Mouse (Mus musculus) neural tube, embryonic 12.5 days (tissue): ENCODE results near the gene Mlh1. TPM values are rescaled to one million over a fixed set of nuclear protein-coding genes. Genes with fewer than 3 reads are reported as not detected.

Experiments
- ATAC-seq: fragments of 200-750 bp; cut with Nextera tagmentation; 2 replicates; pipeline ENCODE4 v1.8.0; 2017; ENCODE audit warnings: low read depth, mild to moderate bottlenecking, moderate TSS enrichment, moderate library complexity; ENCODE audit not compliant: low FRiP score
- H3K27ac ChIP-seq: fragments of 300-500 bp; sonication (generic); 2 replicates; pipeline ENCODE4 v1.5.1; 2016
- H3K27me3 ChIP-seq: fragments of 300-500 bp; sonication (generic); replicated peaks from 2 replicates; pipeline ENCODE4 v1.6.1; 2016; ENCODE audit warnings: mild to moderate bottlenecking
- H3K36me3 ChIP-seq: fragments of 300-500 bp; sonication (generic); 2 replicates; pipeline ENCODE4 v1.6.1; 2016; ENCODE audit warnings: mild to moderate bottlenecking
- H3K4me1 ChIP-seq: fragments of 300-500 bp; sonication (generic); 2 replicates; pipeline ENCODE4 v1.6.1; 2016
- H3K4me2 ChIP-seq: fragments of 300-500 bp; sonication (generic); replicated peaks from 2 replicates; pipeline ENCODE4 v1.6.1; 2016; ENCODE audit warnings: mild to moderate bottlenecking
- H3K4me3 ChIP-seq: fragments of 300-500 bp; sonication (generic); 2 replicates; pipeline ENCODE4 v1.5.1; 2016
- H3K9ac ChIP-seq: fragments of 300-500 bp; sonication (generic); 2 replicates; pipeline ENCODE4 v1.6.1; 2016; ENCODE audit warnings: mild to moderate bottlenecking
- H3K9me3 ChIP-seq: fragments of 300-500 bp; sonication (generic); 2 replicates; pipeline ENCODE4 v1.6.1; 2016; ENCODE audit warnings: mild to moderate bottlenecking
- WGBS: fragments of 180-500 bp; shearing (Covaris S2); methylation state at CpG from one replicate; pipeline ENCODE4 v1.1.7; 2016; 5-methylcytosine and 5-hydroxymethylcytosine counted together
- polyA plus RNA-seq: library from polyadenylated mRNA; unstranded; fragments of >200 nt; fragmentation: Nextera tagmentation; extraction: Ambion mirVana; gene quantifications from 2 replicates; pipeline ENCODE4 v1.2.1, GENCODE M21; 2016

Mlh1 gene
- polyA plus RNA-seq, 1 experiment from 2014 or later, result 39.9 TPM

- H3K4me3 ChIP-seq, result no peak overlapping the region
- H3K9me3 ChIP-seq, result no peaks in the 10 kb centered on the region
- no peak overlapping the region for H3K27ac ChIP-seq
- H3K36me3 ChIP-seq, result peaks cover 19% of the 10 kb centered on the region; the same call in 1 of the 2 replicates
- ATAC-seq, result no peak
- no peak overlapping the region for H3K9ac ChIP-seq
- no peaks in the 10 kb centered on the region for H3K4me1 ChIP-seq
- WGBS, result 98% methylated on average over 3 of the region's 3 CpGs
- H3K27me3 ChIP-seq, result no peaks in the 10 kb centered on the region
- no peak overlapping the region for H3K4me2 ChIP-seq
Measured at GRCm38 (mm10) chr9:111208185-111208584, 63.4 kb downstream of the Mlh1 start.

- ATAC-seq, result no peak
- Histone ChIP-seq H3K9me3 (no peaks in the 10 kb centered on the region), H3K4me1 (no peaks in the 10 kb centered on the region), H3K27ac (no peak overlapping the region), H3K27me3 (no peaks in the 10 kb centered on the region), H3K4me2 (no peak overlapping the region), H3K4me3 (no peak overlapping the region), H3K9ac (no peak overlapping the region), H3K36me3 (peaks cover 19% of the 10 kb centered on the region; the same call in 1 of the 2 replicates)
- WGBS, result 64% methylated on average over 3 of the region's 3 CpGs
Measured at GRCm38 (mm10) chr9:111207683-111208082, 63.9 kb downstream of the Mlh1 start.

GRCm38 (mm10) chr9:111204601-111205375 lies 66.8 kb downstream of the Mlh1 start:
- Histone ChIP-seq H3K9me3 (no peaks in the 10 kb centered on the region), H3K4me2 (no peak overlapping the region), H3K9ac (no peak overlapping the region), H3K27me3 (no peaks in the 10 kb centered on the region), H3K4me3 (no peak overlapping the region), H3K36me3 (peaks cover 16% of the 10 kb centered on the region), H3K27ac (no peak overlapping the region), H3K4me1 (no peaks in the 10 kb centered on the region)
- WGBS, result 72% methylated on average over 9 of the region's 9 CpGs
- no peak for ATAC-seq

- Histone ChIP-seq H3K27me3 (no peaks in the 10 kb centered on the region), H3K36me3 (peaks cover 4% of the 10 kb centered on the region), H3K4me2 (no peak overlapping the region), H3K9ac (no peak overlapping the region), H3K4me1 (no peaks in the 10 kb centered on the region), H3K9me3 (no peaks in the 10 kb centered on the region), H3K4me3 (no peak overlapping the region), H3K27ac (no peak overlapping the region)
- no peak for ATAC-seq
Measured at GRCm38 (mm10) chr9:111200208-111200607, 71.4 kb downstream of the Mlh1 start.

GRCm38 (mm10) chr9:111198332-111198731 lies 73.3 kb downstream of the Mlh1 start:
- Histone ChIP-seq H3K4me3 (no peak overlapping the region), H3K9ac (no peak overlapping the region), H3K4me2 (no peak overlapping the region), H3K36me3 (no peaks in the 10 kb centered on the region; the same call in none of the 2 replicates), H3K27me3 (no peaks in the 10 kb centered on the region), H3K4me1 (no peaks in the 10 kb centered on the region), H3K9me3 (no peaks in the 10 kb centered on the region), H3K27ac (no peak overlapping the region)
- ATAC-seq, result no peak
- WGBS, result 89% methylated on average over 1 of the region's 1 CpGs

- Histone ChIP-seq H3K27me3 (no peaks in the 10 kb centered on the region), H3K4me2 (no peak overlapping the region), H3K4me1 (no peaks in the 10 kb centered on the region), H3K9ac (no peak overlapping the region), H3K9me3 (no peaks in the 10 kb centered on the region), H3K36me3 (no peaks in the 10 kb centered on the region; the same call in none of the 2 replicates), H3K4me3 (no peak overlapping the region), H3K27ac (no peak overlapping the region)
- ATAC-seq, result no peak
- WGBS, result 97% methylated on average over 4 of the region's 4 CpGs
Measured at GRCm38 (mm10) chr9:111197712-111198111, 73.9 kb downstream of the Mlh1 start.

GRCm38 (mm10) chr9:111197116-111197515 lies 74.5 kb downstream of the Mlh1 start:
- 96% methylated on average over 3 of the region's 3 CpGs for WGBS
- no peaks in the 10 kb centered on the region for H3K4me1 ChIP-seq
- no peak overlapping the region for H3K9ac ChIP-seq
- no peaks in the 10 kb centered on the region for H3K9me3 ChIP-seq
- no peak overlapping the region for H3K4me2 ChIP-seq
- no peaks in the 10 kb centered on the region; the same call in none of the 2 replicates for H3K36me3 ChIP-seq
- no peaks in the 10 kb centered on the region for H3K27me3 ChIP-seq
- H3K4me3 ChIP-seq, result no peak overlapping the region
- no peak for ATAC-seq
- H3K27ac ChIP-seq, result no peak overlapping the region

GRCm38 (mm10) chr9:111193211-111193610 lies 78.4 kb downstream of the Mlh1 start:
- Histone ChIP-seq H3K9me3 (no peaks in the 10 kb centered on the region), H3K9ac (no peak overlapping the region), H3K4me3 (no peak overlapping the region), H3K4me1 (no peaks in the 10 kb centered on the region), H3K4me2 (no peak overlapping the region), H3K27me3 (no peaks in the 10 kb centered on the region), H3K27ac (no peak overlapping the region), H3K36me3 (peaks cover 20% of the 10 kb centered on the region)
- WGBS, result 98% methylated on average over 2 of the region's 2 CpGs
- no peak for ATAC-seq

- H3K4me1 ChIP-seq, result peaks cover 6% of the 10 kb centered on the region; the same call in 1 of the 2 replicates
- ATAC-seq, result no peak
- 90% methylated on average over 7 of the region's 7 CpGs for WGBS
- H3K27me3 ChIP-seq, result no peaks in the 10 kb centered on the region
- peaks cover 20% of the 10 kb centered on the region for H3K36me3 ChIP-seq
- no peak overlapping the region for H3K4me3 ChIP-seq
- H3K9ac ChIP-seq, result no peak overlapping the region
- no peaks in the 10 kb centered on the region for H3K9me3 ChIP-seq
- H3K27ac ChIP-seq, result no peak overlapping the region
- H3K4me2 ChIP-seq, result no peak overlapping the region
Measured at GRCm38 (mm10) chr9:111188731-111189130, 82.9 kb downstream of the Mlh1 start.

GRCm38 (mm10) chr9:111186861-111187260 lies 84.7 kb downstream of the Mlh1 start:
- Histone ChIP-seq H3K9ac (no peak overlapping the region), H3K4me3 (no peak overlapping the region), H3K27ac (no peak overlapping the region), H3K9me3 (no peaks in the 10 kb centered on the region), H3K4me2 (no peak overlapping the region), H3K36me3 (peaks cover 20% of the 10 kb centered on the region), H3K27me3 (no peaks in the 10 kb centered on the region), H3K4me1 (peaks cover 6% of the 10 kb centered on the region; the same call in 1 of the 2 replicates)
- ATAC-seq, result no peak
- WGBS, result 84% methylated on average over 6 of the region's 6 CpGs

GRCm38 (mm10) chr9:111184929-111185328 lies 86.7 kb downstream of the Mlh1 start:
- H3K9me3 ChIP-seq, result no peaks in the 10 kb centered on the region
- peaks cover 10% of the 10 kb centered on the region for H3K36me3 ChIP-seq
- no peak overlapping the region for H3K4me2 ChIP-seq
- ATAC-seq, result peak; percentile 72
- H3K4me3 ChIP-seq, result no peak overlapping the region
- WGBS, result 19% methylated on average over 4 of the region's 4 CpGs
- H3K4me1 ChIP-seq, result peaks cover 6% of the 10 kb centered on the region; the same call in 1 of the 2 replicates
- no peaks in the 10 kb centered on the region for H3K27me3 ChIP-seq
- H3K9ac ChIP-seq, result no peak overlapping the region
- H3K27ac ChIP-seq, result no peak overlapping the region

GRCm38 (mm10) chr9:111182176-111182575 lies 89.4 kb downstream of the Mlh1 start:
- Histone ChIP-seq H3K4me3 (no peak overlapping the region), H3K27ac (no peak overlapping the region), H3K27me3 (no peaks in the 10 kb centered on the region), H3K36me3 (no peaks in the 10 kb centered on the region), H3K9me3 (no peaks in the 10 kb centered on the region), H3K4me2 (no peak overlapping the region), H3K9ac (no peak overlapping the region), H3K4me1 (peaks cover 6% of the 10 kb centered on the region; the same call in 1 of the 2 replicates)
- WGBS, result 88% methylated on average over 3 of the region's 3 CpGs
- ATAC-seq, result no peak

- Histone ChIP-seq H3K36me3 (no peaks in the 10 kb centered on the region), H3K9ac (no peak overlapping the region), H3K4me2 (no peak overlapping the region), H3K27ac (no peak overlapping the region), H3K27me3 (no peaks in the 10 kb centered on the region), H3K9me3 (no peaks in the 10 kb centered on the region), H3K4me3 (no peak overlapping the region), H3K4me1 (no peaks in the 10 kb centered on the region)
- no peak for ATAC-seq
- 84% methylated on average over 5 of the region's 5 CpGs for WGBS
Measured at GRCm38 (mm10) chr9:111178971-111179370, 92.6 kb downstream of the Mlh1 start.
